Mouse (Mus musculus): Measurements from ENCODE around the gene Necab2. TPM values are rescaled to one million over a fixed set of nuclear protein-coding genes. Genes with fewer than 3 reads are reported as not detected.

Necab2 gene
- polyA plus RNA-seq, 1 experiment from 2014 or later = 3.3 TPM

DNA sequence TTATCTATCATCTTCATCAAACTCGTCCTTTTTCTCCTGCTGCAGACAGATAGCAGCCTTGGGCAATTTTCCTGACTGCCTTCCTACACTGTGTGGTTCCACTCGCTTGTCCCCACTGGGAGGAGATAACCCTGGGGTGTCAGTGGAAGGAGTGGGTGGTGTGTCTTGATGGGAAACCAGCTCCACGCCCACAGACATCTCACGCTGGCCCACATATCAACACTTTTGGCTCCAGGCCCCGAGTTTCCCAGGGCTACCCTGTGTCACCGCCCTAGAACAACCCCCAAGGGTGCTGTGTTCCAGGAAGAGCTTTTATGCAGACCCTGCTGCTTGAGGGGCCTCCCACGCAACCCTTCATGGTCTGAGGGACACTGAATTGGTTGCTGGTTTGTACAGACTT, 17.2 kb downstream of the Necab2 start:
- 0 out of 2 replicates have a peak, but pooled peaks have one; percentile 2 for ATAC-seq (replicated peaks; ENCODE audit: low FRiP score)
- WGBS = 40% methylated on average over 7 of the region's 7 CpGs
- H3K4me2 ChIP-seq = no peak overlapping the region
- peaks cover 41% of the 10 kb centered on the region for H3K4me1 ChIP-seq
- no peaks in the 10 kb centered on the region for H3K9me3 ChIP-seq (replicated peaks)
- no peaks in the 10 kb centered on the region for H3K36me3 ChIP-seq
- H3K27me3 ChIP-seq = peaks cover 25% of the 10 kb centered on the region
- no peak overlapping the region for H3K4me3 ChIP-seq (replicated peaks)
- no peak overlapping the region for H3K27ac ChIP-seq
- no peak overlapping the region for H3K9ac ChIP-seq

DNA sequence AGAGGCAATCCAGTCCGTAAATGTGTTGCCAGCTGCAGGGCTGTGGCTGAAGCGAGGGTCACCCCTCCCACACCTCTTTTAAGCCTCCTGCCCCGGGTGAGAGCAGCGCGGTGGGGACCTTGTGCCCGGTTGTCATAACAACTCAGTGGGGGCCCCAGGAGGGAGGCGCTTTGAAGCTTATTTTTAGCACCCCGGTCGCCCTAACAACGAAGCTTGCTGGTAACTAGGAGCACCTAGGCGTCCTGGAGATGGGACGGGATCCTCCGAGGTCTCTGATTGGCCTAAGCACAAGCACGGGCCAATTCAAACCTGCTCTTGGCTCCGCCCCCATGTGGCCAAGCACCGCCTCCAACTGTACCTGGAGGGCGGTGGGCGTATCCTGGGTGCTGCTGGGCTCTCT, 19.6 kb downstream of the Necab2 start:
- no peaks in the 10 kb centered on the region for H3K9me3 ChIP-seq (replicated peaks)

DNA sequence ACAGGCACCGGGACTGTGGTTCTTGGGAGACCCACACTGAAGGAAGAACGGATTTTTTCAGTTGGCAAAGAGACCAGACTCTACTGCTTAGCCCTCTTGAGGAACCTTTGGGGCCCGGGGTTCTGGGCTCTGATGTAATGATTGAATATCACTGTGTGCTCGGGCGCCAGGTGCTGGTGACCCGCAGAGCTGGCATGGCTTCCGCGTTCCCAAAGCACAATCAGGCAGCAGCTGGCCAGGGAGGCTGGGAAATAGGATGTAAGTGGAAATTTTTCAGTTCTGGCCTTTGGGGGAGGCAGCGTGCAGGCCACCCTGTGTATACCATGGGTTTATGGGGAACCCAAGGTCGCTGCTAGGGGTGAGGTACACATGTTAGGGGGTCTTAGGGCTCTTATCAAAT, 20.3 kb downstream of the Necab2 start:
- 75% methylated on average over 10 of the region's 10 CpGs for WGBS
- no peak for ATAC-seq (replicated peaks; ENCODE audit: low FRiP score)
- H3K27ac ChIP-seq = 0 out of 2 replicates have a peak overlapping the region, but pooled peaks have one; percentile 41

More for the DNA sequence above, 19.6 kb downstream of the Necab2 start:
- Histone ChIP-seq H3K9ac (no peak overlapping the region), H3K36me3 (no peaks in the 10 kb centered on the region), H3K4me2 (peak overlapping the region; percentile 54), H3K4me1 (peaks cover 37% of the 10 kb centered on the region), H3K27me3 (peaks cover 21% of the 10 kb centered on the region), H3K4me3 (replicated peaks) (peak overlapping the region; percentile 19), H3K27ac (no peak overlapping the region)
- 1% methylated on average over 18 of the region's 18 CpGs for WGBS
- ATAC-seq (replicated peaks; ENCODE audit: low FRiP score) = peak; percentile 82

DNA sequence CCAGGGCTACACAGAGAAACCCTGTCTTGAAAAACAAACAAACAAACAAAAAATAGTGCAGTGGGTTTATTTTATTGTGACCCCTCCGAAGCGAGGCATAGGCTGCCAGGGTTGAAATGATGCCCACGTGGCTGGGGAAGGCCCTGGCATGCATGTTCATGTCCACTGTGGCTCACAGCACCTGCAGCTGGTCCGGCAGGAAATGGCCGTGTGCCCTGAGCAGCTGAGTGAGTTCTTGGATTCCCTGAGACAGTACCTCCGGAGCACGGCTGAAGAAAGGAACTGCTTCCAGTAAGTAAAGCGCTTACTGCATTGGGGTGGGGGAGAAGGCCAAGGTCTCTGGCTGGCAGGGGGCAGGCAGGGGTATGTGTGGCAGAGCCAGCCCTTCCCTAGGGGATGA, 21.6 kb downstream of the Necab2 start:
- H3K4me1 ChIP-seq = peaks cover 33% of the 10 kb centered on the region
- 83% methylated on average over 8 of the region's 8 CpGs for whole genome bisulfite sequencing
- no peak overlapping the region for H3K9ac ChIP-seq
- no peak overlapping the region for H3K4me2 ChIP-seq
- no peak overlapping the region for H3K4me3 ChIP-seq (replicated peaks)
- peaks cover 21% of the 10 kb centered on the region for H3K27me3 ChIP-seq
- H3K9me3 ChIP-seq (replicated peaks) = no peaks in the 10 kb centered on the region
- no peak for ATAC-seq (replicated peaks; ENCODE audit: low FRiP score)
- H3K36me3 ChIP-seq = no peaks in the 10 kb centered on the region
- H3K27ac ChIP-seq = no peak overlapping the region

More for the DNA sequence above, 20.3 kb downstream of the Necab2 start:
- H3K9ac ChIP-seq = no peak overlapping the region
- no peak overlapping the region for H3K4me3 ChIP-seq (replicated peaks)
- H3K27me3 ChIP-seq = peaks cover 21% of the 10 kb centered on the region
- H3K9me3 ChIP-seq (replicated peaks) = no peaks in the 10 kb centered on the region
- H3K4me2 ChIP-seq = no peak overlapping the region
- peaks cover 33% of the 10 kb centered on the region for H3K4me1 ChIP-seq
- H3K36me3 ChIP-seq = no peaks in the 10 kb centered on the region

DNA sequence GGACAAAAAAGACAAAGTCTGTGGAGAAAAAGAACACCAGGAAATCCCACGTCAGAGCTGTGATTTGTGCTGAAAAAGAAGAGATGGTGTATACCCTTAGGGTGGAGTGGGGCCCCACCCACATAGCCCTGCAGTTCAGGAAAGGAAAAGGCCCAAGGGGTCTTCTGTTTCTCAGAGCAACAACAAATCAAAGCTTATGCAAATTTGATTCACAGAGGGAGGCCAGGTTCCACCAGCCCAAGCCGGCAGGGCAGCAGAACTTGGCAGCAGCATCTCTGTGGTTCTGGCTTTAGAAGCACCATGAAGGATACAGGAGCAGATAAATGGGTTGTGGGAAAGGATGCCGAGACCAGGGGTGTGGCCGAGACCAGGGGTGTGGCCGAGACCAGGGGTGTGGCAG, 32.2 kb downstream of the Necab2 start:
- Histone ChIP-seq H3K4me3 (replicated peaks) (no peak overlapping the region), H3K4me1 (0 out of 2 replicates have a peak, but pooled peaks cover 6% of the 10 kb centered on the region), H3K27ac (no peak overlapping the region), H3K4me2 (no peak overlapping the region), H3K9ac (no peak overlapping the region), H3K36me3 (no peaks in the 10 kb centered on the region), H3K27me3 (no peaks in the 10 kb centered on the region), H3K9me3 (replicated peaks) (no peaks in the 10 kb centered on the region)
- 24% methylated on average over 5 of the region's 5 CpGs for WGBS
- ATAC-seq (replicated peaks; ENCODE audit: low FRiP score) = no peak

DNA sequence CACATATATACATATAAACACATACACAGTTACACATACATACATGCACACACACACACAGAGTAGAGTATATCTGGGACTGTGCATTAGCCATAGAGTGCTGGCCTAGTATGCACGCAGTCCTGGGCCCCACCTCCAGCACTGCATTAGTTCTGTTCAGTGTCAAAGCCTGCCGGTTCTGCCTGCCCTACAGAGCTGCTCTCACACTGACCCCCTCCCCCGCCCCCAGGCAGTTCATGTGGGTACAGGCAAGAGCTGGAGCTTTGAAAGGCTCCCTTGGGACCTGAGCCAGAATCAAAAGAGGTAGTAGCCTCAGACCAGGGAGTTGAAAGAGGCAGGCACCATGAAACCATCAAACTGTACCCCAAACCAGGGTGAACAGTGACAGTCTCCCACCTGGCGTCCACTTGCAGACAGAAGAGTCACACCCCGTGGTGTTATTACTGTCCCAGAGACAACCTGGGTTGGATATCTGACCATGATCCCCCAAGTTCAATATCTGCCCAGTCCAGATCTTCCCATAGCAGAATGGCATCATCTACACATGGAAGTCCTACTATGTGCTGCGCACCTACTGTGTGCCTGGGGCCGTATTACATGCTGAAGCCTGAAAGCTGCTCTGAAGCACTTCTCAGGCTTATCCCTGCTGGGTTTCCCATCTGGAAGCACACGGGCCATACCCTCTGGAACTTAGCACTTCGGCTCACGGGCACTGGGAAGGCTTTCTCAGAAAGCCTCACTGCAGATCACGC, 37.8 kb downstream of the Necab2 start:
- no peak for ATAC-seq (replicated peaks; ENCODE audit: low FRiP score)
- H3K36me3 ChIP-seq = no peaks in the 10 kb centered on the region
- H3K9me3 ChIP-seq (replicated peaks) = no peaks in the 10 kb centered on the region
- H3K4me2 ChIP-seq = no peak overlapping the region
- H3K27me3 ChIP-seq = no peaks in the 10 kb centered on the region
- H3K4me1 ChIP-seq = no peaks in the 10 kb centered on the region
- no peak overlapping the region for H3K9ac ChIP-seq
- H3K27ac ChIP-seq = no peak overlapping the region
- 81% methylated on average over 11 of the region's 11 CpGs for WGBS
- H3K4me3 ChIP-seq (replicated peaks) = no peak overlapping the region

DNA sequence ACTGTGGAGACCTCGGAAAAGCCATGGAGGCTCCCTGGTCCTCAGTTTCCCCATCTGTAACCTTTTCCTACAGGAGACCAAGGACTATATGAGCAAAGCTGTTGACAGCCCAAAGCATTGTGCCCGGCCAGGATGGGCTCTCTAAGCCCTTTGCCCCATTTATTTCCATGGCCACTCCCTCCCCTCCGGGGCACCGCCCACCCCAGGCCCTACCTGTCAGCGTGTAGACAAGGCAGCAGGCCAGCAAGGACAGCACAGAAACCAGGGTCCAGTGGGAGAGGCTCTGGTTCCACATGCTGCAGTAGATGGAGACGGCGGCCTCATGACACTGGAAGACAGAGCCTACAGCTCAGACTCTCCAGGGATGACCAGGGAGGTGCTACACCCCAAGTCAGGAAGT, 40.6 kb downstream of the Necab2 start:
- Histone ChIP-seq H3K4me2 (no peak overlapping the region), H3K27ac (no peak overlapping the region), H3K4me3 (replicated peaks) (no peak overlapping the region), H3K9me3 (replicated peaks) (no peaks in the 10 kb centered on the region), H3K36me3 (no peaks in the 10 kb centered on the region), H3K27me3 (no peaks in the 10 kb centered on the region), H3K9ac (no peak overlapping the region), H3K4me1 (peaks cover 16% of the 10 kb centered on the region)
- ATAC-seq (replicated peaks; ENCODE audit: low FRiP score) = no peak
- 77% methylated on average over 7 of the region's 7 CpGs for WGBS

DNA sequence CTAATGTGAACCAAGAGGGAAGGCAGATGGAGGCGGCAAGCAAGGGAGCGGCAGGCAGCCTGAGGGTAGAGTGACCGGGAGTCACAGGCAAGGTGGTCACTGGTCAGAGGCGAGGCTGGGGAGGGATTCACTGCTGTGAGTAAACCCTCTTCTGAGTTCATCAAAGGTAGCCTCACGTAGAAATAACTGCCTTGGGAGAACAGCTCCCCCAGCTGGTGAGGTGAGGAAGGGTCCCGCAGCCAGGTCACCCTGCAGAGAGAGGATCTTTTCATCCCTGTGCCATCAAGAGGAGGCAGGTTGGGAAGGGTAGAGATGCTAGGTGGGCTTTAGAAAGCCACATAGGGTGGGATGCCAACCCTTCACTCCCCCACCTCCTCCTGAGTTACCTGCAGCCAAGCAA, 50.3 kb downstream of the Necab2 start:
- no peak overlapping the region for H3K9ac ChIP-seq
- no peak overlapping the region for H3K27ac ChIP-seq
- no peaks in the 10 kb centered on the region; the same call in 1 of the 2 replicates for H3K27me3 ChIP-seq
- WGBS = 26% methylated on average over 6 of the region's 6 CpGs
- H3K4me2 ChIP-seq = no peak overlapping the region
- H3K36me3 ChIP-seq = no peaks in the 10 kb centered on the region
- H3K9me3 ChIP-seq (replicated peaks) = no peaks in the 10 kb centered on the region
- H3K4me1 ChIP-seq = no peaks in the 10 kb centered on the region
- ATAC-seq (replicated peaks; ENCODE audit: low FRiP score) = no peak
- H3K4me3 ChIP-seq (replicated peaks) = no peak overlapping the region

DNA sequence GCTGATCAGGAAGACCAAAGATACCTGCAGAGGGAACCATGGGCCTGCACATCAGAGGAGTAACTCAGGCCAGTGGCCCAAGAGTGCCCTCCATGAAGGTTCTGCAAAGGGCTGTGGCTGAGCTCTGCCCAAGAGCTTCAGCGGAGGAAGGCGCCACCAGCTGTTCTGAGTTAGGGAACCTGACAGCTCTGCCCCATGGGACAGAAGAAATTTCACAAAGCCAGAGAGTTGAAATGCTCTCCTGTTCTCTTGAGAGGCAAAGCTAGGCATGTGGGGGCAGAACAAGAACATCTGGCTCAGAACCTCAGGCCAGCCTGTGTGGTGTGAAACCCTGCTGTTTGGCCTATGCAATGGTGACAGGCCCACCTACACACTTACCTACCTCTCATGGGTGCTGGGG, 53.3 kb downstream of the Necab2 start:
- H3K9ac ChIP-seq = no peak overlapping the region
- ATAC-seq (replicated peaks; ENCODE audit: low FRiP score) = no peak
- no peaks in the 10 kb centered on the region for H3K9me3 ChIP-seq (replicated peaks)
- no peaks in the 10 kb centered on the region; the same call in 1 of the 2 replicates for H3K27me3 ChIP-seq
- WGBS = 85% methylated on average over 2 of the region's 2 CpGs
- H3K36me3 ChIP-seq = no peaks in the 10 kb centered on the region
- H3K4me1 ChIP-seq = peaks cover 10% of the 10 kb centered on the region; the same call in 1 of the 2 replicates
- no peak overlapping the region for H3K4me2 ChIP-seq
- H3K27ac ChIP-seq = no peak overlapping the region
- H3K4me3 ChIP-seq (replicated peaks) = no peak overlapping the region

DNA sequence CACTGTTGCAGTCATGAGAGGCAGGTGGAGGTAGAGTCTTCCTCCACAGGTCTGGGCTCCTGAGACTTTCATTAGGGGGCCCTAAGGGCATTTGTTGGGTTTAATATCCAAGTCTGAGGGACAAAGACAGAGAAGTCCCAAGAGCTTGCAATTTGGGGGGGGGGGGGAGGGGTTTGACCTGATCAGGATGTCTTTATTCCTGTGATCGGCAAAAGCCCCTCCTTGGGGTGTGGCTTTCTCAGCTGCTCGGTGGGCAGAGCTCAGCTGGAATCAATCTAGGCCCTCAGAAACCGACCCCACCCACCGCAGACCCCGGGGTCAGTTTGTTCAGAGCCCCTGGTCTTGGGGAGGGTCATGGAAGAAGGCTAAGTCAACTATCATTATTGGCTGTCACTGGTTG, 55.1 kb downstream of the Necab2 start, which contains the start of gene Slc38a8:
Gene Slc38a8 (minus strand): TSS at position 101 of the 400 bp plus-strand sequence.
- H3K4me2 ChIP-seq = no peak within 1 kb of the TSS
- WGBS = 39% methylated on average over 5 of the region's 5 CpGs
- H3K27ac ChIP-seq = no peak within 1 kb of the TSS
- no peak within 1 kb of the TSS for H3K9ac ChIP-seq
- H3K9me3 ChIP-seq (replicated peaks) = no peaks in the 10 kb centered on the region
- no peaks in the 10 kb centered on the region; the same call in 1 of the 2 replicates for H3K27me3 ChIP-seq
- no peak within 1 kb of the TSS for H3K4me3 ChIP-seq (replicated peaks)
- no peak for ATAC-seq (replicated peaks; ENCODE audit: low FRiP score)
- peaks cover 11% of the 10 kb centered on the region for H3K36me3 ChIP-seq
- peaks cover 10% of the 10 kb centered on the region; the same call in 1 of the 2 replicates for H3K4me1 ChIP-seq

DNA sequence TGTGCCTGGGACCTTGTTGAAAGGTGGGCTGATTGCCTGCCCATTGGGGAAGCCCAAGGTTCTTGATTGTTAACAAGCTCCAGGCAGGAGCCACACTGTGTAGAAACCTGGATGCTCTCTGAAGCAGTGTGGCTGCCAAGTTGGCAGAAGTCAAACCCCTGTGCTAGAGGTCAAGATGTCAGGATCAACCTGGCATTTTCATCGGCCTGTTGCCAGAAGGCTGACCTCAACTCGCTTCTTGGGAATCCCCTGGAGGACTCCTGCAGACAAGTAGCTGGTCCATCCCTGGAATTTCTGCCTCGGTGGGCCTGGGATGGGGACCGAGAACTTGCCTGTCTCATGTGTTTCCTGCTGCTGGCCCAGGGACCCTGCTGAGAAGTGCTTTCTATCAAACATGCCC, 55.6 kb downstream of the Necab2 start:
- H3K27ac ChIP-seq = no peak overlapping the region
- ATAC-seq (replicated peaks; ENCODE audit: low FRiP score) = no peak
- H3K27me3 ChIP-seq = no peaks in the 10 kb centered on the region; the same call in 1 of the 2 replicates
- WGBS = 42% methylated on average over 4 of the region's 4 CpGs
- H3K9me3 ChIP-seq (replicated peaks) = no peaks in the 10 kb centered on the region
- H3K36me3 ChIP-seq = peaks cover 15% of the 10 kb centered on the region
- H3K9ac ChIP-seq = no peak overlapping the region
- H3K4me1 ChIP-seq = peaks cover 10% of the 10 kb centered on the region; the same call in 1 of the 2 replicates
- no peak overlapping the region for H3K4me3 ChIP-seq (replicated peaks)
- H3K4me2 ChIP-seq = no peak overlapping the region

DNA sequence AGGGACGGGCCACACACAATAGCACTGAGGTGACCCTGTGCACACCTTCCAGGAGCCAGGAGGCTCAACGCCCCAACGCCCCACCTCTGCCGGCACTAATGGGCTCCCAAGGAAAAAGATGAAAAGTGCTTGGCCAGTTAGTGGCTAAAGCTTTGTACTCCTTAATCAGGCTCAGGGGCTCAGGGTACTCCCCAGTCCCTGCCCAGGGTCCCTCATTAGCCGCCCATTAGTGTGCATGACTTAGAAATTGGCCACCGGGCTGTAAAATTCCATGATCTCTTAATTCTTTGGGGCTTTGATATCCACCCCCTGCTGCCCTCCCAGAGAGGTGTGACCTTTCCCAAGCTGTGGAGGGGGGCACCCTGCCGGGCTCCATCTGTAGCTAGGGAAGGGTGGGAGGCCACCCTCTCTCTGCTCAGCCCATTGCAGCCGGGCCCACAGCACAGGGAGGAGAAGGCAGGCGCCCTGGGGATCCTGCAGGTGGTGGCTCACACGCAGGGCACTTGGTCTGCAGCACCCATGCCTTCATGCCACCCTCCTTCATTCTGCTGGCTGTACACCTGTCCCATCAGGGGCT, 56.8 kb downstream of the Necab2 start:
- ATAC-seq (replicated peaks; ENCODE audit: low FRiP score) = no peak
- no peak overlapping the region for H3K27ac ChIP-seq
- no peak overlapping the region for H3K9ac ChIP-seq
- H3K36me3 ChIP-seq = peaks cover 25% of the 10 kb centered on the region
- H3K9me3 ChIP-seq (replicated peaks) = no peaks in the 10 kb centered on the region
- H3K4me3 ChIP-seq (replicated peaks) = no peak overlapping the region
- H3K27me3 ChIP-seq = no peaks in the 10 kb centered on the region
- H3K4me2 ChIP-seq = no peak overlapping the region
- H3K4me1 ChIP-seq = peaks cover 10% of the 10 kb centered on the region; the same call in 1 of the 2 replicates
- WGBS = 34% methylated on average over 10 of the region's 10 CpGs

All from kidney, embryonic 15.5 days (tissue).